Mouse (Mus musculus): ENCODE data around the gene Meis1. TPM values are rescaled to one million over a fixed set of nuclear protein-coding genes. Genes with fewer than 3 reads are reported as not detected.

The Meis1 gene
- polyA plus RNA-seq, 1 experiment from 2014 or later = 8.5 TPM

DNA sequence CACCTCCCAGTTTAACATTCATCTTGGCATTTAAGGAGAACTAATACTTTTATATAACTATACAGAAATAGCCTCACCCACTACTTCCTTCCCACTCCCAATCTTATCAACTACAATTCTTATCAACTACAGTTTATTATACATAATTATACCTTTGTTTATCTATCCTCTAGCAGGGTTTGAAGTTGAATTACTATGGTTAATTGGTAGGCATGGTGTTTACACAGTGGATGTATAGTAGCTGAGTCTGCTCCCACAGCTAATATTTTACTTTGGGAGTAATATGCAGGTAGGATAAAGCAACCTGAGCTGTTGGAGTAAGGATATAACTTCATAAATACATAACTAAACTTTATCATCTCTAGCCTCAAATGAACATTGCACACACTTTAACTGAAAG, 188.7 kb downstream of the Meis1 start:
- no peak overlapping the region for H3K27ac ChIP-seq (ENCODE audit: low read length)
- no peaks in the 10 kb centered on the region for H3K4me1 ChIP-seq (ENCODE audit: control insufficient read depth, low read depth, low read length)
- H3K36me3 ChIP-seq (ENCODE audit: control insufficient read depth, insufficient read depth) = no peaks in the 10 kb centered on the region
- H3K9ac ChIP-seq (ENCODE audit: low read depth, low read length) = no peak overlapping the region
- no peak overlapping the region for H3K4me3 ChIP-seq (ENCODE audit: low read depth, low read length)
- no peaks in the 10 kb centered on the region for H3K27me3 ChIP-seq (ENCODE audit: control insufficient read depth, insufficient read depth, low read depth, low read length)
- no peak for ATAC-seq (ENCODE audit: low read depth)
- H3K9me3 ChIP-seq (replicated peaks; ENCODE audit: control insufficient read depth, low read length) = no peaks in the 10 kb centered on the region
- no peak overlapping the region for H3K4me2 ChIP-seq (ENCODE audit: low read depth, low read length)

All from liver, embryonic 16.5 days (tissue).